Mouse (Mus musculus): ENCODE measurements around the gene Rsph10b. TPM values are rescaled to one million over a fixed set of nuclear protein-coding genes. Genes with fewer than 3 reads are reported as not detected.
A peak's percentile ranks its signal among the peaks of the same experiment; 100 is the strongest.
"Not testable (repeated sequence)": the region's sequence is repeated elsewhere in the genome, so short reads cannot be mapped to it uniquely, and the experiment has no call there.

The Rsph10b gene
- polyA plus RNA-seq, 1 experiment from 2014 or later = 1.9 TPM

DNA sequence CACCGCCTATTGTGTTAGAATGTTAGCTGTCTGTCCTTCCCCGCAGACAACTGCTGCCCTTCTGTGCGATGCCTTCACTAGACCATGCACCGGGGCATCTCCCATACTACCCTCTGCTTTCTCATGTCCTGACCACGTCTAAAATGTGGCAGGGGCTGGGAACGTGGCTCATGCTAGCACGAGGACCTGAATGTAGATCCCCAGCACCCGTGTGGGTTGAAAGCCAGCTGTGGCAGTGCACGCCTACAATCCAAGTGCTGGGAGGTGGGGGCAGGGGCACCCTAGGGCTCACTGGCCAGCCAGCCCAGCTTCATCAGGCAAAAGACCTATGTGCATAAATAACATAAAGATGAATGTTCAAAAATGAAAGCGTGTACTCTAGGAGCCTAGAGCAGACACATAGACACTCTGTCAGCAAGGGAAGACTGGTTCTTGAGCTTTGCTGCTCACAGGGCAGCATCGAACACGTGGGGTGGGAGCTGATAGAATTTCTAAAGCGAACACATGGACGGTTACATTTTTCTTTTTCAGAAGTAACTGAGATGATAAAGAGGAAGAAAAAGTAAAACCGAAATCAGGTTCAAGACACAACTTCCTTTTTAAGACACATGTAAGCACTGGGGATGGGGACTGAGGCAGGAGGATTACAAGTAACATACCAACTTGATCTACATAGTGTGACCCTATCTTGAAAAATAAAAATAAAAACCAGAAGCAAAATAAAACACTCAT, 69.8 kb downstream of the Rsph10b start:
- Histone ChIP-seq H3K36me3 (peaks cover 89% of the 10 kb centered on the region), H3K4me1 (no peaks in the 10 kb centered on the region), H3K4me2 (replicated peaks) (no peak overlapping the region), H3K27ac (replicated peaks) (no peak overlapping the region), H3K9me3 (no peaks in the 10 kb centered on the region), H3K4me3 (no peak overlapping the region), H3K27me3 (no peaks in the 10 kb centered on the region), H3K9ac (replicated peaks) (no peak overlapping the region)
- 93% methylated on average over 15 of the region's 15 CpGs for WGBS
- no peak for ATAC-seq (replicated peaks)

DNA sequence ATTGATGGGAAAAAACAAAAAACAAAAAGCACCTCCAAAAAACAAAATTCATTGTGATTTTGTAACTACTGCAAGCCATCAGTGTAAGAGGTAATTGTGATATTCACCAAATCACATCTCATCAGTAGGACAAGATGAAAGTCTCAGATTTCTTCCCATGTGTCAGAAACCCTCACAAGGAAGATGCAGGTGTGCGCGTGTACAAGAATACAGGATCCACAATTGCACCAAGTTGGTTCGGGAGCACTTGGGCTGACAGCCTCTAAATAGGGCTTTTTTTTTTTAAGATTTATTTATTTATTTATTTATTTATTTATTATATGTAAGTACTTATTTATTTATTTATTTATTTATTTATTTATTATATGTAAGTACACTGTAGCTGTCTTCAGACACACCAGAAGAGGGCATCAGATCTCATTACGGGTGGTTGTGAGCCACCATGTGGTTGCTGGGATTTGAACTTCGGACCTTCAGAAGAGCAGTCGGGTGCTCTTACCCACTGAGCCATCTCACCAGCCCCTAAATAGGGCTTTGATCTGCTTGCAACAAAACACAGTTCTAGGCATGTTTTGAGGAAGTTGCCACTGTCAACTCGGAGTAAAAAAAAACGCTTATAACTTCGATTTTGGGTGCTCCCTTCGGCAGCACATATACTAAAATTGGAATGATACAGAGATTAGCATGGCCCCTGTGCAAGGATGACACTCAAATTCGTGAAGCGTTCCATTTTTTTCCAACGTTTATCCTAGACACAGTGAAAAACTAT, 80.7 kb downstream of the Rsph10b start:
- H3K9ac ChIP-seq (replicated peaks); H3K27me3 ChIP-seq; ATAC-seq (replicated peaks); H3K9me3 ChIP-seq; H3K27ac ChIP-seq (replicated peaks); H3K4me1 ChIP-seq: not testable (repeated sequence)
- WGBS = 72% methylated on average over 13 of the region's 13 CpGs
- H3K36me3 ChIP-seq = peaks cover 37% of the 10 kb centered on the region
- peak overlapping the region; percentile 52 for H3K4me2 ChIP-seq (replicated peaks)
- peak overlapping the region; percentile 99 for H3K4me3 ChIP-seq

DNA sequence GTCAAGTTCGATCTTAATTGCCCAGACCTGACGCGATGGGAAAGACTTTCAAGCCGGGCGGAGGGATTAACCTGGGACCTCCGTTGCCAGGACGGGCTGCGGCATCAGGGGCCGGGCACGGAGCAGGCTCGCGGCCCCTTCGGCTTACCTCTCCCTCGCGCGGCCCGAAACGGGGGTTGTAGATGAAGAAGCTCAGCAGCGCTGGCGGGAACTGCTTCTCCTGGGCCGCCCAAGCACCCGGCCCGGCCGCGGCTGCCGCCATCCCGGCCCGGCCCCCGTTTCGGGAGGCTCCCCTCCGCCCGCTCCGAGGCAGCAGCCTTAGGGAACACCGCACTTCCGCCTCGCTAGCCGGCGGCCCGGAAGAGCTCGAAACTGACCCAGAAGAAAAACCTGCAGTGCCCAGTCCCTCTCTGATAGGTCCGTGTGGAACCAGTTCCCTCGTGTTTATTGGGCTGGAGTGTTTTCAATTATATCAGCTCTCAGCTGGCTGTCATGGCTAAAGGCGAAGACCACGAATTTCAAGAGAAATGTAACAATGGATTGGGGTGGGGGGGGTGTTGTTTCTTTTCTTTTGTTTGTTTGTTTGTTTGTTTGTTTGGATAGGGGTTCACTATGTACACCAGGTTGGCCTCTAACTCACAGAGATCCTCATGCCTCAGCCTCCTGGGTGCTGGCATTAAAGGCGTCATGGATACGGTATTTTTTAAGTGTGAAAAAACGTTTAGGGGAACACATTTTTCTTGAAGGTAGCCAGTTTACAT, 81.9 kb downstream of the Rsph10b start, which contains the start of gene Ccz1:
TSS of gene Ccz1 (minus strand) at position 327 of the 761 bp plus-strand sequence.
- Histone ChIP-seq H3K9me3 (no peaks in the 10 kb centered on the region), H3K4me3 (peak within 1 kb of the TSS; percentile 99), H3K4me1 (peaks cover 9% of the 10 kb centered on the region), H3K27me3 (no peaks in the 10 kb centered on the region; the same call in 1 of the 2 replicates), H3K4me2 (replicated peaks) (peak within 1 kb of the TSS; percentile 52), H3K9ac (replicated peaks) (peak within 1 kb of the TSS; percentile 91), H3K36me3 (peaks cover 26% of the 10 kb centered on the region), H3K27ac (replicated peaks) (peak within 1 kb of the TSS; percentile 87)
- ATAC-seq (replicated peaks) = peak; percentile 99
- WGBS = 3% methylated on average over 47 of the region's 47 CpGs

DNA sequence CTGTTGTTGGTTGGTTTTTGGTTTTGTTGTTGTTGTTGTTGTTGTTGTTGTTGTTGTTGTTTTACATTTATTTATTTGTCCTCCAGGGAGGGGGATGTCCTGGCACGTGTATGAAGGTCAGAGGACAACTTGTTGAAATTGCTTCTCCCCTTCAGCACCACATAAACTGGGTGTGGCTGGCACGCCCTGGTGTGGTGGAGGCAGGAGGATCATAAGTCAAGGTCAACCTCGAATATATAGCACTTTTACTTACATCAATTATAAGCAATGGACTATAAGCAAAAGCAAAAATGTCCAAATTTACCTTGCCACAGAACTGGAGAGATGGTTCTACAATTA, 82.4 kb downstream of the Rsph10b start:
- H3K4me2 ChIP-seq (replicated peaks) = peak overlapping the region; percentile 52
- H3K4me1 ChIP-seq = peaks cover 9% of the 10 kb centered on the region
- peaks cover 23% of the 10 kb centered on the region for H3K36me3 ChIP-seq
- no peak overlapping the region for H3K9ac ChIP-seq (replicated peaks)
- peak; percentile 41; the same call in 1 of the 2 replicates for ATAC-seq (replicated peaks)
- 92% methylated on average over 3 of the region's 3 CpGs for WGBS
- H3K27ac ChIP-seq (replicated peaks) = no peak overlapping the region
- peak overlapping the region; percentile 99 for H3K4me3 ChIP-seq
- no peaks in the 10 kb centered on the region for H3K9me3 ChIP-seq
- no peaks in the 10 kb centered on the region; the same call in 1 of the 2 replicates for H3K27me3 ChIP-seq

DNA sequence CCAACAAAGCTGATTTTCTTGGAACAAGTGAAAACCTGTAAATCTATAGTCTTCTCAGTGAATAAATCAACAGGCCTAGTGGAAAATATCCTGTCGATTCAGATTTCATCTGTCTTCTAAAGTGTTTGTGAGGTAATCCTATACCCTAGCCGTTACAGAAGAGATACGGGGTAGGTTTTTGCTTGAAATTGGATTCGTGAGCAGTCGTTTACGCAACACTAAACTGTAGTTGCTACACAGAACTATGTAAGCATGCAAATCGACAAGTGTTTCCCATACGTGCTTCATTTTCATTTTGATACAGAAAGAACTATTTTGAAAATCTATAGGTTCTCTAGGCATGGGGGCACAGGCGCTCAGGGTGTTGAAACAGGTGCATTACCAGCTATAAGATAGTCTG, 83.0 kb downstream of the Rsph10b start:
- no peak overlapping the region for H3K4me2 ChIP-seq (replicated peaks)
- H3K36me3 ChIP-seq = peaks cover 17% of the 10 kb centered on the region
- no peak overlapping the region for H3K4me3 ChIP-seq
- no peaks in the 10 kb centered on the region for H3K9me3 ChIP-seq
- no peak overlapping the region for H3K27ac ChIP-seq (replicated peaks)
- H3K9ac ChIP-seq (replicated peaks) = no peak overlapping the region
- ATAC-seq (replicated peaks) = no peak
- WGBS = 90% methylated on average over 9 of the region's 9 CpGs
- no peaks in the 10 kb centered on the region; the same call in 1 of the 2 replicates for H3K27me3 ChIP-seq
- H3K4me1 ChIP-seq = peaks cover 9% of the 10 kb centered on the region

DNA sequence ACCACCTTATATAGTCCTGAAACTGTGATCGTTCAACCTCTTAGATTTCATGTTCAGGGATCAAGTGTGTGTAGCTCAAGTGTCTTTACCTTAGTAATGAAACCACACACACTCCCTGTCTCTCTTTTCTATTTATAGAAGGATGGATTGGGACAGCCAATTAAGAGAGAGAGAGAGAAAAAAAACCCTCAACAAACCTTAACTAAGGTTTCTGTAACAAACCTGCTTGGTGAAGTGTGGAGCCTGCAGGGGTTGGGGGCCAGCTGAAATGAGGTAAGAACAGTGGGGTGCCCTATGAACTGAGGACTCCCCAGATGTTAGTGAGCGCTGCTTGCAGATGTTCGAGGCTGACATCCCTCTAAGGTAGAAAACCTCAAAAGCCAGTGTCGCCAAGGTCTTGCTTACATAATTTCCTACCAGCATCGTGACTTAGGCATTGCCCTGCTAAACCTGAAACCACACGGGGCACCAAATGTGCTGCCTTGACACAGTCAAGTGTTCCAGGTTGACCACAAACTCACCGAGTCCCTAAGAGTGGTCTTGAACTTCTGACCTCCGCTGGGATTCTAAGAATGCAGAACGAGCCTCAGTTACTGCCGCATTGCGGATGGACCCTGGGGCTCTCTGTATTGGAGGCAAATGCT, 93.9 kb downstream of the Rsph10b start, which contains the start of gene Ocm:
TSS of gene Ocm (minus strand) at position 51 of the 644 bp plus-strand sequence.
- 83% methylated on average over 11 of the region's 11 CpGs for WGBS

DNA sequence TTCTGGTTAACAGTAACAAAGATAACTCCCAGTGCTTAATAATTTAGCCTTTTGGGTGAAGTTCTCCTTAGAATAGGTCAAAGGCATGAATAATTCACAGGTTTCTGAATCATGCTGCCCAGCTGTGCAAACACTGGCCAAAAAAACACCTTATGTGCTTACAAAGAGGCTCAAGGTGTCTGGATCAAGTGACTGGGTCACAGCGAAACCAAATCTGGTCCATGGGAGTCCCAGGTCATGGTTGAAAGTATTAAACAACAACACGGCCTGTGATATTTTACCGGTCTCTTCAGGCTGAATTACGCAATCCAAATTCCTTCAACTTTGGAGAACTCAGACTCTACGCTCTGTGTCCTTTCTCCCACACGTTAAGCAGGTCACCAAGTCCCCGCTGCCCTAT, 99.7 kb downstream of the Rsph10b start:
- no peak overlapping the region for H3K4me3 ChIP-seq
- ATAC-seq (replicated peaks) = no peak
- no peaks in the 10 kb centered on the region for H3K27me3 ChIP-seq
- no peak overlapping the region for H3K27ac ChIP-seq (replicated peaks)
- H3K9me3 ChIP-seq = no peaks in the 10 kb centered on the region
- H3K36me3 ChIP-seq = no peaks in the 10 kb centered on the region
- H3K9ac ChIP-seq (replicated peaks) = no peak overlapping the region
- no peaks in the 10 kb centered on the region for H3K4me1 ChIP-seq
- H3K4me2 ChIP-seq (replicated peaks) = no peak overlapping the region
- 92% methylated on average over 7 of the region's 7 CpGs for WGBS

More for the DNA sequence above, 93.9 kb downstream of the Rsph10b start, which contains the start of gene Ocm:
- no peak within 1 kb of the TSS for H3K27ac ChIP-seq (replicated peaks)
- no peak within 1 kb of the TSS for H3K4me3 ChIP-seq
- no peaks in the 10 kb centered on the region for H3K36me3 ChIP-seq
- no peaks in the 10 kb centered on the region for H3K27me3 ChIP-seq
- H3K9ac ChIP-seq (replicated peaks) = no peak within 1 kb of the TSS
- no peak for ATAC-seq (replicated peaks)
- H3K9me3 ChIP-seq = no peaks in the 10 kb centered on the region
- H3K4me2 ChIP-seq (replicated peaks) = no peak within 1 kb of the TSS
- no peaks in the 10 kb centered on the region for H3K4me1 ChIP-seq

DNA sequence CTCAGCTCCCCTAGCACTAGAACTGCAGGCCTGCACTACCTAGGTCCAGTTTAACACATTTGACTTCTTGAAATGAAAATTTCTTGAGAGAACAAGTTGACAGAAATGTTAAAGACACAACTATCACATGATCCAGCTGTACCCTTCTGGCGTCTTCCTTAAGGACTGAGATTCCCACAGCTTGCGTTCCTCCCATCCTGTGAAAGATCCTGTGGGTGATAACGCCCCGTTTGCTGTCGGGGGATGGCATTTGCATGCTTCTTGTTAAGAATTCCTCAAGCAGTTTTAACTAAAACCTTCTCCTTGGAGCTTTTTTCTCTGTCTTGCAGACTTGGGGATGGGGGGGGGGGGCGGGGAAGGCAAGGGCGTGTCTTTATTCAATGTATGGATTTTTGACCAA, 101.7 kb downstream of the Rsph10b start:
- Histone ChIP-seq H3K4me2 (replicated peaks) (no peak overlapping the region), H3K9ac (replicated peaks) (no peak overlapping the region), H3K9me3 (no peaks in the 10 kb centered on the region), H3K27ac (replicated peaks) (no peak overlapping the region), H3K4me1 (no peaks in the 10 kb centered on the region), H3K36me3 (no peaks in the 10 kb centered on the region), H3K27me3 (no peaks in the 10 kb centered on the region), H3K4me3 (no peak overlapping the region)
- no peak for ATAC-seq (replicated peaks)
- 87% methylated on average over 7 of the region's 7 CpGs for WGBS

Other genes starting within 250 kb of the Rsph10b start
- gene Usp42, start 200.8 kb upstream of the Rsph10b start, polyA plus RNA-seq (2015; fragmentation: Nextera tagmentation; extraction: Ambion mirVana) = 30.4 and 30.7 TPM in 2 replicates
- 46.7 and 47.5 TPM in 2 replicates for gene Eif2ak1, start 115.2 kb upstream of the Rsph10b start, polyA plus RNA-seq (2015; fragmentation: Nextera tagmentation; extraction: Ambion mirVana)
- gene Ankrd61, start 35.4 kb upstream of the Rsph10b start, polyA plus RNA-seq (2015; fragmentation: Nextera tagmentation; extraction: Ambion mirVana) = 0.50 and 0.55 TPM in 2 replicates
- gene Aimp2, start 23.2 kb upstream of the Rsph10b start, polyA plus RNA-seq (2015; fragmentation: Nextera tagmentation; extraction: Ambion mirVana) = 86.5 and 92.8 TPM in 2 replicates
- 30.2 and 30.7 TPM in 2 replicates for gene Pms2, start 23.1 kb upstream of the Rsph10b start, polyA plus RNA-seq (2015; fragmentation: Nextera tagmentation; extraction: Ambion mirVana)
- 1.5 and 2.2 TPM in 2 replicates for gene Gm42421, start 4.9 kb upstream of the Rsph10b start, polyA plus RNA-seq (2015; fragmentation: Nextera tagmentation; extraction: Ambion mirVana)
- 90.9 and 94.3 TPM in 2 replicates for gene Ccz1, start 81.8 kb downstream of the Rsph10b start, polyA plus RNA-seq (2015; fragmentation: Nextera tagmentation; extraction: Ambion mirVana)
- not detected in 2 replicates for gene Ocm, start 93.6 kb downstream of the Rsph10b start, polyA plus RNA-seq (2015; fragmentation: Nextera tagmentation; extraction: Ambion mirVana)
- gene Lmtk2, start 167.4 kb downstream of the Rsph10b start, polyA plus RNA-seq (2015; fragmentation: Nextera tagmentation; extraction: Ambion mirVana) = 8.4 and 9.1 TPM in 2 replicates

All from forebrain, embryonic 15.5 days (tissue).